In genomic region chr2:29689495-29689894, GRCm38 (mm10) we compare ENCODE assay signal across 20 mouse cellular contexts.
DNase-seq lines count a peak whose midpoint lies in the region; ATAC-seq and TF ChIP-seq lines count a peak whose summit lies in the region.
"Had no signal": no experiment of that assay in that cellular context is flagged by ENCODE, and none has a peak within 500 bp of the region (broad histone marks: within the 10 kb centered on the region; RNA-seq: fewer than 3 reads in every experiment).

No protein-coding gene starts in this region.

- no peak overlapping the region for H3K4me3 ChIP-seq in liver, embryonic 13.5 days (replicated peaks)
- H3K4me3 ChIP-seq in liver, embryonic 12.5 days = no peak overlapping the region
- H3K4me3 ChIP-seq in CH12.LX (replicated peaks in 1 of 3; ENCODE audit: low read depth in 2 of 3, low read length in 2 of 3, poor library complexity in 1 of 3) = no peak overlapping the region
- no peak overlapping the region for H3K4me3 ChIP-seq in kidney, embryonic 16.5 days (ENCODE audit: low read length)
- H3K4me3 ChIP-seq: embryonic facial prominence, embryonic 12.5 days; forebrain, embryonic 15.5 days; heart, embryonic 10.5 days; hindbrain, embryonic 15.5 days had no signal

- in situ Hi-C loops in CH12.LX (cut with MboI; ENCODE audit: low pct_ligation_motif_present, low pct_unique_long_range_greater_than_20kb, low sequenced_read_pairs) = no loop called here

- H3K27ac ChIP-seq in liver, embryonic 13.5 days = no peak overlapping the region
- H3K27ac ChIP-seq in liver, embryonic 12.5 days = no peak overlapping the region
- 0 out of 2 replicates have a peak overlapping the region, but pooled peaks have one; percentile 6 for H3K27ac ChIP-seq in CH12.LX (ENCODE audit: insufficient read depth, low read depth)
- H3K27ac ChIP-seq in kidney, embryonic 16.5 days (ENCODE audit: low read length) = no peak overlapping the region
- H3K27ac ChIP-seq: embryonic facial prominence, embryonic 12.5 days; forebrain, embryonic 15.5 days; heart, embryonic 10.5 days; hindbrain, embryonic 15.5 days had no signal

- no peak for TF ChIP-seq POLR2A in CH12.LX (IDR thresholded peaks at IDR 0.05; ENCODE audit: low read depth, low read length)

- no peak for TF ChIP-seq RAD21 in CH12.LX (IDR thresholded peaks at IDR 0.05; ENCODE audit: low read depth, low read length)

- no peak overlapping the region for H3K9ac ChIP-seq in liver, embryonic 13.5 days
- no peak overlapping the region for H3K9ac ChIP-seq in liver, embryonic 12.5 days
- H3K9ac ChIP-seq in CH12.LX (ENCODE audit: insufficient read depth, low read depth) = no peak overlapping the region
- H3K9ac ChIP-seq in kidney, embryonic 16.5 days (replicated peaks; ENCODE audit: low read length) = no peak overlapping the region
- H3K9ac ChIP-seq: embryonic facial prominence, embryonic 12.5 days; forebrain, embryonic 15.5 days; hindbrain, embryonic 15.5 days had no signal

- H3K36me3 ChIP-seq in liver, embryonic 13.5 days = peaks cover 75% of the 10 kb centered on the region
- peaks cover 81% of the 10 kb centered on the region for H3K36me3 ChIP-seq in liver, embryonic 12.5 days
- peaks cover 68 to 86% of the 10 kb centered on the region in 2 experiments for H3K36me3 ChIP-seq in CH12.LX (replicated peaks in 1 of 2; ENCODE audit: control insufficient read depth in 1 of 2, insufficient read depth in 1 of 2, low read length in 1 of 2)
- H3K36me3 ChIP-seq in kidney, embryonic 16.5 days (ENCODE audit: insufficient read depth, low read length) = peaks cover 37% of the 10 kb centered on the region

- no peaks in the 10 kb centered on the region for H3K9me3 ChIP-seq in liver, embryonic 13.5 days (replicated peaks)
- no peaks in the 10 kb centered on the region for H3K9me3 ChIP-seq in liver, embryonic 12.5 days (replicated peaks)
- peaks cover 3% of the 10 kb centered on the region for H3K9me3 ChIP-seq in CH12.LX (replicated peaks; ENCODE audit: low read length)
- no peaks in the 10 kb centered on the region for H3K9me3 ChIP-seq in kidney, embryonic 16.5 days (ENCODE audit: low read length)
- H3K9me3 ChIP-seq: embryonic facial prominence, embryonic 12.5 days; forebrain, embryonic 15.5 days; heart, embryonic 10.5 days; hindbrain, embryonic 15.5 days had no signal

- H3K4me2 ChIP-seq in liver, embryonic 13.5 days = no peak overlapping the region
- no peak overlapping the region for H3K4me2 ChIP-seq in liver, embryonic 12.5 days
- H3K4me2 ChIP-seq in CH12.LX (ENCODE audit: insufficient read depth, low read depth, poor library complexity, severe bottlenecking) = no peak overlapping the region
- no peak overlapping the region for H3K4me2 ChIP-seq in kidney, embryonic 16.5 days (replicated peaks; ENCODE audit: low read depth, low read length)
- H3K4me2 ChIP-seq: embryonic facial prominence, embryonic 12.5 days; forebrain, embryonic 15.5 days; hindbrain, embryonic 15.5 days had no signal

- 20% methylated on average over 2 of the region's 2 CpGs for WGBS in liver, embryonic 13.5 days (ENCODE audit: insufficient replicate concordance)
- 14% methylated on average over 2 of the region's 2 CpGs for WGBS in liver, embryonic 12.5 days (ENCODE audit: insufficient replicate concordance)
- 74% methylated on average over 2 of the region's 2 CpGs for WGBS in kidney, embryonic 16.5 days

- peaks cover 52% of the 10 kb centered on the region for H3K79me2 ChIP-seq in CH12.LX (replicated peaks; ENCODE audit: control insufficient read depth, extremely low read depth, insufficient read depth, poor library complexity, severe bottlenecking)

- TF ChIP-seq EP300 in CH12.LX (IDR thresholded peaks at IDR 0.05; ENCODE audit: low read length) = no peak

- TF ChIP-seq CTCF in CH12.LX (conservative IDR thresholded peaks at IDR 0.05 in 1 of 2, IDR thresholded peaks at IDR 0.05 in 1 of 2; ENCODE audit: low read depth in 2 of 2, low read length in 2 of 2) = no peak

- dilution Hi-C loops in CH12.LX (cut with MboI; ENCODE audit: extremely low pct_ligation_motif_present, extremely low pct_unique_long_range_greater_than_20kb, low sequenced_read_pairs) = no loop called here

- no peak for DNase-seq in liver, embryonic 13.5 days
- no peak for DNase-seq in CH12.LX (ENCODE audit: extremely low read depth)
- DNase-seq in cerebellum, adult 9-11 months = no peak
- DNase-seq: adrenal gland, postnatal 14 days; cerebellum, adult 2 months; cerebellum, postnatal 14 days; gastrocnemius, postnatal 36 days; heart, adult 11 months; heart, postnatal 36 days had no signal

- no peaks in the 10 kb centered on the region for H3K27me3 ChIP-seq in liver, embryonic 13.5 days
- no peaks in the 10 kb centered on the region for H3K27me3 ChIP-seq in liver, embryonic 12.5 days (replicated peaks)
- H3K27me3 ChIP-seq in CH12.LX (replicated peaks) = no peaks in the 10 kb centered on the region
- H3K27me3 ChIP-seq in kidney, embryonic 16.5 days (ENCODE audit: insufficient read depth, low read length) = no peaks in the 10 kb centered on the region
- H3K27me3 ChIP-seq: embryonic facial prominence, embryonic 12.5 days; forebrain, embryonic 15.5 days; hindbrain, embryonic 15.5 days; Patski had no signal

- H3K4me1 ChIP-seq in liver, embryonic 13.5 days (replicated peaks) = peaks cover 40% of the 10 kb centered on the region
- H3K4me1 ChIP-seq in liver, embryonic 12.5 days = peaks cover 45% of the 10 kb centered on the region
- peaks cover 40 to 98% of the 10 kb centered on the region in 2 experiments for H3K4me1 ChIP-seq in CH12.LX (ENCODE audit: control insufficient read depth in 1 of 2, insufficient read depth in 2 of 2)
- H3K4me1 ChIP-seq in kidney, embryonic 16.5 days (ENCODE audit: insufficient read depth, low read length) = no peaks in the 10 kb centered on the region
- H3K4me1 ChIP-seq: embryonic facial prominence, embryonic 12.5 days; forebrain, embryonic 15.5 days had no signal

- peak; percentile 61 for ATAC-seq in liver, embryonic 13.5 days (ENCODE audit: low read depth)
- no peak for ATAC-seq in liver, embryonic 12.5 days
- ATAC-seq in common myeloid progenitor, adult 5-6 weeks (replicated peaks; ENCODE audit: low read depth, poor library complexity, severe bottlenecking) = peak; percentile 60; the same call in 1 of the 2 replicates
- peak; percentile 61 for ATAC-seq in megakaryocyte-erythroid progenitor cell, adult 5-6 weeks (replicated peaks; ENCODE audit: low FRiP score, low TSS enrichment, poor library complexity, severe bottlenecking)
- ATAC-seq in kidney, embryonic 16.5 days (ENCODE audit: low FRiP score, low TSS enrichment) = no peak
- ATAC-seq: activated CD4-positive, CD25-positive, alpha-beta regulatory T cell, adult 4 months; CD4-positive, CD25-positive, alpha-beta regulatory T cell, adult 4 months; forebrain, embryonic 15.5 days; Patski had no signal

TF ChIP-seq in CH12.LX, 34 proteins besides CTCF, POLR2A, EP300 and RAD21:
- no peak for TF ChIP-seq MYC (IDR thresholded peaks at IDR 0.05; ENCODE audit: low read depth, low read length)
- TF ChIP-seq MAX (IDR thresholded peaks at IDR 0.05; ENCODE audit: low read length) = no peak
- no peak for TF ChIP-seq BHLHE40 (IDR thresholded peaks at IDR 0.05; ENCODE audit: low read depth, low read length)
- TF ChIP-seq SIN3A (IDR thresholded peaks at IDR 0.05; ENCODE audit: low read length) = no peak
- no peak for TF ChIP-seq ETS1 (conservative IDR thresholded peaks at IDR 0.05; ENCODE audit: low read depth, low read length)
- TF ChIP-seq IRF4 (IDR thresholded peaks at IDR 0.05; ENCODE audit: low read depth, low read length) = no peak
- no peak for TF ChIP-seq RCOR1 (conservative IDR thresholded peaks at IDR 0.05; ENCODE audit: low read depth, low read length)

Comparison
In these comparisons a context has a peak if more than half of its experiments do, and no peak if none do; other contexts are left out.
1. ATAC-seq: peak in liver, embryonic 13.5 days (single experiment), common myeloid progenitor, adult 5-6 weeks (single experiment) and megakaryocyte-erythroid progenitor cell, adult 5-6 weeks (single experiment); none in liver, embryonic 12.5 days (single experiment) and kidney, embryonic 16.5 days (single experiment).